Mouse (Mus musculus): ENCODE measurements around the gene Tcf21. TPM values are rescaled to one million over a fixed set of nuclear protein-coding genes. Genes with fewer than 3 reads are reported as not detected.

Gene Tcf21
- polyA plus RNA-seq, 1 experiment: 11.2 TPM

- Histone ChIP-seq H3K27ac (ENCODE audit: control insufficient read depth, insufficient read depth, low read depth, low read length) (no peak overlapping the region), H3K27me3 (ENCODE audit: control insufficient read depth, insufficient read depth, low read length) (no peaks in the 10 kb centered on the region), H3K4me3 (ENCODE audit: control insufficient read depth, low read depth, low read length) (no peak overlapping the region), H3K4me1 (ENCODE audit: control insufficient read depth, insufficient read depth, low read length) (peaks cover 5% of the 10 kb centered on the region), H3K36me3 (ENCODE audit: control insufficient read depth, insufficient read depth, low read length) (no peaks in the 10 kb centered on the region)
- TF ChIP-seq POLR2A (IDR thresholded peaks at IDR 0.05; ENCODE audit: control insufficient read depth, low read depth, low read length): no peak
- TF ChIP-seq CTCF (IDR thresholded peaks at IDR 0.05; ENCODE audit: control insufficient read depth, insufficient read depth, insufficient replicate concordance, low read depth, low read length): no peak
Measured at GRCm38 (mm10) chr10:22843440-22844361, 23.7 kb upstream of the Tcf21 start.

GRCm38 (mm10) chr10:22842781-22843439 lies 22.9 kb upstream of the Tcf21 start:
- no peaks in the 10 kb centered on the region for H3K27me3 ChIP-seq (ENCODE audit: control insufficient read depth, insufficient read depth, low read length)
- 0 out of 2 replicates have a peak overlapping the region, but pooled peaks have one; percentile 2 for H3K4me3 ChIP-seq (ENCODE audit: control insufficient read depth, low read depth, low read length)
- H3K27ac ChIP-seq (ENCODE audit: control insufficient read depth, insufficient read depth, low read depth, low read length): peak overlapping the region; percentile 15; the same call in 1 of the 2 replicates
- no peak for TF ChIP-seq POLR2A (IDR thresholded peaks at IDR 0.05; ENCODE audit: control insufficient read depth, low read depth, low read length)
- TF ChIP-seq CTCF (IDR thresholded peaks at IDR 0.05; ENCODE audit: control insufficient read depth, insufficient read depth, insufficient replicate concordance, low read depth, low read length): no peak
- H3K36me3 ChIP-seq (ENCODE audit: control insufficient read depth, insufficient read depth, low read length): no peaks in the 10 kb centered on the region
- peaks cover 5% of the 10 kb centered on the region for H3K4me1 ChIP-seq (ENCODE audit: control insufficient read depth, insufficient read depth, low read length)

GRCm38 (mm10) chr10:22842113-22842512 lies 22.1 kb upstream of the Tcf21 start:
- TF ChIP-seq CTCF (IDR thresholded peaks at IDR 0.05; ENCODE audit: control insufficient read depth, insufficient read depth, insufficient replicate concordance, low read depth, low read length): no peak
- no peak for TF ChIP-seq POLR2A (IDR thresholded peaks at IDR 0.05; ENCODE audit: control insufficient read depth, low read depth, low read length)
- Histone ChIP-seq H3K36me3 (ENCODE audit: control insufficient read depth, insufficient read depth, low read length) (no peaks in the 10 kb centered on the region), H3K4me3 (ENCODE audit: control insufficient read depth, low read depth, low read length) (no peak overlapping the region), H3K27me3 (ENCODE audit: control insufficient read depth, insufficient read depth, low read length) (no peaks in the 10 kb centered on the region), H3K27ac (ENCODE audit: control insufficient read depth, insufficient read depth, low read depth, low read length) (no peak overlapping the region), H3K4me1 (ENCODE audit: control insufficient read depth, insufficient read depth, low read length) (peaks cover 5% of the 10 kb centered on the region)

GRCm38 (mm10) chr10:22826244-22826643 lies 6.3 kb upstream of the Tcf21 start:
- Histone ChIP-seq H3K4me1 (ENCODE audit: control insufficient read depth, insufficient read depth, low read length) (no peaks in the 10 kb centered on the region), H3K4me3 (ENCODE audit: control insufficient read depth, low read depth, low read length) (no peak overlapping the region), H3K27ac (ENCODE audit: control insufficient read depth, insufficient read depth, low read depth, low read length) (no peak overlapping the region), H3K36me3 (ENCODE audit: control insufficient read depth, insufficient read depth, low read length) (no peaks in the 10 kb centered on the region), H3K27me3 (ENCODE audit: control insufficient read depth, insufficient read depth, low read length) (no peaks in the 10 kb centered on the region)
- TF ChIP-seq POLR2A (IDR thresholded peaks at IDR 0.05; ENCODE audit: control insufficient read depth, low read depth, low read length) (no peak), CTCF (IDR thresholded peaks at IDR 0.05; ENCODE audit: control insufficient read depth, insufficient read depth, insufficient replicate concordance, low read depth, low read length) (no peak)

- peaks cover 5% of the 10 kb centered on the region; the same call in 1 of the 2 replicates for H3K4me1 ChIP-seq (ENCODE audit: control insufficient read depth, insufficient read depth, low read length)
- H3K36me3 ChIP-seq (ENCODE audit: control insufficient read depth, insufficient read depth, low read length): no peaks in the 10 kb centered on the region
- H3K4me3 ChIP-seq (ENCODE audit: control insufficient read depth, low read depth, low read length): no peak overlapping the region
- TF ChIP-seq CTCF (IDR thresholded peaks at IDR 0.05; ENCODE audit: control insufficient read depth, insufficient read depth, insufficient replicate concordance, low read depth, low read length) (no peak), POLR2A (IDR thresholded peaks at IDR 0.05; ENCODE audit: control insufficient read depth, low read depth, low read length) (no peak)
- H3K27me3 ChIP-seq (ENCODE audit: control insufficient read depth, insufficient read depth, low read length): no peaks in the 10 kb centered on the region; the same call in 1 of the 2 replicates
- H3K27ac ChIP-seq (ENCODE audit: control insufficient read depth, insufficient read depth, low read depth, low read length): peak overlapping the region; percentile 46; the same call in 1 of the 2 replicates
Measured at GRCm38 (mm10) chr10:22822896-22823295, 2.9 kb upstream of the Tcf21 start.

GRCm38 (mm10) chr10:22822486-22822885 lies 2.5 kb upstream of the Tcf21 start:
- no peaks in the 10 kb centered on the region for H3K36me3 ChIP-seq (ENCODE audit: control insufficient read depth, insufficient read depth, low read length)
- TF ChIP-seq POLR2A (IDR thresholded peaks at IDR 0.05; ENCODE audit: control insufficient read depth, low read depth, low read length): no peak
- TF ChIP-seq CTCF (IDR thresholded peaks at IDR 0.05; ENCODE audit: control insufficient read depth, insufficient read depth, insufficient replicate concordance, low read depth, low read length): no peak
- no peaks in the 10 kb centered on the region; the same call in 1 of the 2 replicates for H3K27me3 ChIP-seq (ENCODE audit: control insufficient read depth, insufficient read depth, low read length)
- H3K4me1 ChIP-seq (ENCODE audit: control insufficient read depth, insufficient read depth, low read length): peaks cover 5% of the 10 kb centered on the region; the same call in 1 of the 2 replicates
- H3K27ac ChIP-seq (ENCODE audit: control insufficient read depth, insufficient read depth, low read depth, low read length): no peak overlapping the region
- H3K4me3 ChIP-seq (ENCODE audit: control insufficient read depth, low read depth, low read length): no peak overlapping the region

- H3K27ac ChIP-seq (ENCODE audit: control insufficient read depth, insufficient read depth, low read depth, low read length): peak overlapping the region; percentile 7; the same call in 1 of the 2 replicates
- H3K36me3 ChIP-seq (ENCODE audit: control insufficient read depth, insufficient read depth, low read length): no peaks in the 10 kb centered on the region
- H3K27me3 ChIP-seq (ENCODE audit: control insufficient read depth, insufficient read depth, low read length): no peaks in the 10 kb centered on the region; the same call in 1 of the 2 replicates
- H3K4me3 ChIP-seq (ENCODE audit: control insufficient read depth, low read depth, low read length): no peak overlapping the region
- TF ChIP-seq POLR2A (IDR thresholded peaks at IDR 0.05; ENCODE audit: control insufficient read depth, low read depth, low read length) (no peak), CTCF (IDR thresholded peaks at IDR 0.05; ENCODE audit: control insufficient read depth, insufficient read depth, insufficient replicate concordance, low read depth, low read length) (no peak)
- H3K4me1 ChIP-seq (ENCODE audit: control insufficient read depth, insufficient read depth, low read length): peaks cover 5% of the 10 kb centered on the region; the same call in 1 of the 2 replicates
Measured at GRCm38 (mm10) chr10:22821709-22822108, 1.7 kb upstream of the Tcf21 start.
